Mouse (Mus musculus): ENCODE measurements around the gene Slc35c2. TPM values are rescaled to one million over a fixed set of nuclear protein-coding genes. Genes with fewer than 3 reads are reported as not detected.

Gene Slc35c2
- polyA plus RNA-seq, 1 experiment from 2014 or later: 135 TPM

- 21% methylated on average over 8 of the region's 8 CpGs for WGBS
- Histone ChIP-seq H3K4me1 (ENCODE audit: control insufficient read depth, insufficient read depth, low read length) (peaks cover 5% of the 10 kb centered on the region; the same call in 1 of the 2 replicates), H3K27me3 (replicated peaks; ENCODE audit: control insufficient read depth, insufficient read depth, low read length) (0 out of 2 replicates have a peak, but pooled peaks cover 3% of the 10 kb centered on the region), H3K27ac (ENCODE audit: low read length) (no peak overlapping the region), H3K9me3 (ENCODE audit: control insufficient read depth, low read length) (no peaks in the 10 kb centered on the region), H3K36me3 (ENCODE audit: control insufficient read depth, insufficient read depth, low read length) (no peaks in the 10 kb centered on the region), H3K4me2 (ENCODE audit: low read depth, low read length) (no peak overlapping the region), H3K9ac (ENCODE audit: low read depth, low read length) (no peak overlapping the region), H3K4me3 (ENCODE audit: low read length) (no peak overlapping the region)
- no peak for ATAC-seq
Observed at GRCm38 (mm10) chr2:165271326-165271725, 16.3 kb downstream of the Slc35c2 start.

GRCm38 (mm10) chr2:165270858-165271257, 16.8 kb downstream of the Slc35c2 start:
- ATAC-seq: no peak
- Histone ChIP-seq H3K4me1 (ENCODE audit: control insufficient read depth, insufficient read depth, low read length) (peaks cover 5% of the 10 kb centered on the region; the same call in 1 of the 2 replicates), H3K9me3 (ENCODE audit: control insufficient read depth, low read length) (no peaks in the 10 kb centered on the region), H3K27ac (ENCODE audit: low read length) (no peak overlapping the region), H3K36me3 (ENCODE audit: control insufficient read depth, insufficient read depth, low read length) (no peaks in the 10 kb centered on the region), H3K4me2 (ENCODE audit: low read depth, low read length) (no peak overlapping the region), H3K4me3 (ENCODE audit: low read length) (no peak overlapping the region), H3K9ac (ENCODE audit: low read depth, low read length) (no peak overlapping the region), H3K27me3 (replicated peaks; ENCODE audit: control insufficient read depth, insufficient read depth, low read length) (0 out of 2 replicates have a peak, but pooled peaks cover 3% of the 10 kb centered on the region)
- 49% methylated on average over 7 of the region's 7 CpGs for WGBS

GRCm38 (mm10) chr2:165266739-165267138, 20.9 kb downstream of the Slc35c2 start:
- no peak overlapping the region for H3K4me2 ChIP-seq (ENCODE audit: low read depth, low read length)
- no peak overlapping the region for H3K27ac ChIP-seq (ENCODE audit: low read length)
- 0 out of 2 replicates have a peak, but pooled peaks cover 9% of the 10 kb centered on the region for H3K27me3 ChIP-seq (replicated peaks; ENCODE audit: control insufficient read depth, insufficient read depth, low read length)
- no peaks in the 10 kb centered on the region for H3K36me3 ChIP-seq (ENCODE audit: control insufficient read depth, insufficient read depth, low read length)
- H3K4me1 ChIP-seq (ENCODE audit: control insufficient read depth, insufficient read depth, low read length): no peaks in the 10 kb centered on the region
- H3K4me3 ChIP-seq (ENCODE audit: low read length): no peak overlapping the region
- ATAC-seq: no peak
- no peaks in the 10 kb centered on the region for H3K9me3 ChIP-seq (ENCODE audit: control insufficient read depth, low read length)
- no peak overlapping the region for H3K9ac ChIP-seq (ENCODE audit: low read depth, low read length)
- WGBS: 21% methylated on average over 12 of the region's 12 CpGs

- ATAC-seq: no peak
- WGBS: 59% methylated on average over 7 of the region's 7 CpGs
Observed at GRCm38 (mm10) chr2:165263861-165264260, 23.8 kb downstream of the Slc35c2 start.

GRCm38 (mm10) chr2:165262274-165262990, 25.2 kb downstream of the Slc35c2 start:
- Histone ChIP-seq H3K9ac (ENCODE audit: low read depth, low read length) (no peak overlapping the region), H3K4me3 (ENCODE audit: low read length) (no peak overlapping the region), H3K4me1 (ENCODE audit: control insufficient read depth, insufficient read depth, low read length) (no peaks in the 10 kb centered on the region), H3K36me3 (ENCODE audit: control insufficient read depth, insufficient read depth, low read length) (no peaks in the 10 kb centered on the region), H3K4me2 (ENCODE audit: low read depth, low read length) (no peak overlapping the region), H3K27ac (ENCODE audit: low read length) (no peak overlapping the region), H3K9me3 (ENCODE audit: control insufficient read depth, low read length) (no peaks in the 10 kb centered on the region), H3K27me3 (replicated peaks; ENCODE audit: control insufficient read depth, insufficient read depth, low read length) (peaks cover 9% of the 10 kb centered on the region; the same call in 1 of the 2 replicates)
- 61% methylated on average over 18 of the region's 18 CpGs for WGBS
- no peak for ATAC-seq

More at GRCm38 (mm10) chr2:165263861-165264260, 23.8 kb downstream of the Slc35c2 start:
- no peak overlapping the region for H3K9ac ChIP-seq (ENCODE audit: low read depth, low read length)
- H3K27me3 ChIP-seq (replicated peaks; ENCODE audit: control insufficient read depth, insufficient read depth, low read length): peaks cover 9% of the 10 kb centered on the region; the same call in 1 of the 2 replicates
- no peaks in the 10 kb centered on the region for H3K9me3 ChIP-seq (ENCODE audit: control insufficient read depth, low read length)
- no peak overlapping the region for H3K27ac ChIP-seq (ENCODE audit: low read length)
- no peak overlapping the region for H3K4me3 ChIP-seq (ENCODE audit: low read length)
- no peaks in the 10 kb centered on the region for H3K4me1 ChIP-seq (ENCODE audit: control insufficient read depth, insufficient read depth, low read length)
- H3K36me3 ChIP-seq (ENCODE audit: control insufficient read depth, insufficient read depth, low read length): no peaks in the 10 kb centered on the region
- H3K4me2 ChIP-seq (ENCODE audit: low read depth, low read length): no peak overlapping the region

GRCm38 (mm10) chr2:165259859-165260258, 27.8 kb downstream of the Slc35c2 start:
- WGBS: 72% methylated on average over 8 of the region's 8 CpGs
- H3K36me3 ChIP-seq (ENCODE audit: control insufficient read depth, insufficient read depth, low read length): no peaks in the 10 kb centered on the region
- H3K4me1 ChIP-seq (ENCODE audit: control insufficient read depth, insufficient read depth, low read length): no peaks in the 10 kb centered on the region
- no peak overlapping the region for H3K27ac ChIP-seq (ENCODE audit: low read length)
- no peak overlapping the region for H3K4me2 ChIP-seq (ENCODE audit: low read depth, low read length)
- H3K27me3 ChIP-seq (replicated peaks; ENCODE audit: control insufficient read depth, insufficient read depth, low read length): peaks cover 10% of the 10 kb centered on the region; the same call in 1 of the 2 replicates
- H3K4me3 ChIP-seq (ENCODE audit: low read length): no peak overlapping the region
- H3K9me3 ChIP-seq (ENCODE audit: control insufficient read depth, low read length): no peaks in the 10 kb centered on the region
- H3K9ac ChIP-seq (ENCODE audit: low read depth, low read length): no peak overlapping the region
- no peak for ATAC-seq

GRCm38 (mm10) chr2:165258321-165258720, 29.3 kb downstream of the Slc35c2 start:
- 76% methylated on average over 6 of the region's 6 CpGs for WGBS

GRCm38 (mm10) chr2:165257151-165257834, 30.4 kb downstream of the Slc35c2 start:
- H3K27ac ChIP-seq (ENCODE audit: low read length): no peak overlapping the region
- H3K36me3 ChIP-seq (ENCODE audit: control insufficient read depth, insufficient read depth, low read length): no peaks in the 10 kb centered on the region
- 41% methylated on average over 11 of the region's 11 CpGs for WGBS
- H3K27me3 ChIP-seq (replicated peaks; ENCODE audit: control insufficient read depth, insufficient read depth, low read length): peaks cover 11% of the 10 kb centered on the region
- ATAC-seq: no peak
- H3K4me2 ChIP-seq (ENCODE audit: low read depth, low read length): no peak overlapping the region
- no peaks in the 10 kb centered on the region for H3K4me1 ChIP-seq (ENCODE audit: control insufficient read depth, insufficient read depth, low read length)
- H3K9ac ChIP-seq (ENCODE audit: low read depth, low read length): no peak overlapping the region
- H3K9me3 ChIP-seq (ENCODE audit: control insufficient read depth, low read length): no peaks in the 10 kb centered on the region
- H3K4me3 ChIP-seq (ENCODE audit: low read length): no peak overlapping the region

More at GRCm38 (mm10) chr2:165258321-165258720, 29.3 kb downstream of the Slc35c2 start:
- ATAC-seq: no peak
- Histone ChIP-seq H3K36me3 (ENCODE audit: control insufficient read depth, insufficient read depth, low read length) (no peaks in the 10 kb centered on the region), H3K4me2 (ENCODE audit: low read depth, low read length) (no peak overlapping the region), H3K9me3 (ENCODE audit: control insufficient read depth, low read length) (no peaks in the 10 kb centered on the region), H3K27me3 (replicated peaks; ENCODE audit: control insufficient read depth, insufficient read depth, low read length) (peaks cover 14% of the 10 kb centered on the region), H3K27ac (ENCODE audit: low read length) (no peak overlapping the region), H3K4me3 (ENCODE audit: low read length) (no peak overlapping the region), H3K4me1 (ENCODE audit: control insufficient read depth, insufficient read depth, low read length) (no peaks in the 10 kb centered on the region), H3K9ac (ENCODE audit: low read depth, low read length) (no peak overlapping the region)

GRCm38 (mm10) chr2:165256213-165256612, 31.5 kb downstream of the Slc35c2 start:
- Histone ChIP-seq H3K9ac (ENCODE audit: low read depth, low read length) (no peak overlapping the region), H3K4me3 (ENCODE audit: low read length) (no peak overlapping the region), H3K27me3 (replicated peaks; ENCODE audit: control insufficient read depth, insufficient read depth, low read length) (peaks cover 11% of the 10 kb centered on the region), H3K4me1 (ENCODE audit: control insufficient read depth, insufficient read depth, low read length) (no peaks in the 10 kb centered on the region), H3K36me3 (ENCODE audit: control insufficient read depth, insufficient read depth, low read length) (no peaks in the 10 kb centered on the region), H3K9me3 (ENCODE audit: control insufficient read depth, low read length) (no peaks in the 10 kb centered on the region), H3K4me2 (ENCODE audit: low read depth, low read length) (no peak overlapping the region), H3K27ac (ENCODE audit: low read length) (no peak overlapping the region)
- WGBS: 70% methylated on average over 10 of the region's 10 CpGs
- ATAC-seq: no peak
